Comparison of ENCODE assay signal across 17 mouse cellular contexts in genomic region chr6:136735766-136736165, GRCm38 (mm10). TPM values are rescaled to one million over a fixed set of nuclear protein-coding genes. Genes with fewer than 3 reads are reported as not detected.
DNase-seq lines count a peak whose midpoint lies in the region; ATAC-seq lines count a peak whose summit lies in the region.
"Had no signal": no experiment of that assay in that cellular context is flagged by ENCODE, and none has a peak within 500 bp of the region (broad histone marks: within the 10 kb centered on the region; RNA-seq: fewer than 3 reads in every experiment).

No protein-coding gene starts in this region.

- no peak for ATAC-seq in cerebellum, adult (ENCODE audit: insufficient number of reproducible peaks, low FRiP score, low TSS enrichment)
- ATAC-seq: forebrain, embryonic 13.5 days had no signal

- peak; percentile 63 for DNase-seq in heart, adult 11 months
- no peak for DNase-seq in heart, adult 8-10 months (ENCODE audit: low spot score)
- DNase-seq in CD4-positive, CD25-positive, alpha-beta regulatory T cell, adult 2 months (ENCODE audit: low read depth, low spot score), result peak; percentile 65
- peak; percentile 52 for DNase-seq in induced T-regulatory cell, adult 2 months (ENCODE audit: low read depth)
- DNase-seq in thymus, adult 18-20 months, result peak; percentile 17 to 50
- DNase-seq in layer of hippocampus, adult 9-11 months, result no peak
- DNase-seq in urinary bladder, postnatal 10 days (ENCODE audit: low spot score), result no peak
- DNase-seq: adrenal gland, adult 2 months; cerebellum, adult 8-10 months; heart, postnatal 14 days; kidney, adult 2 months; kidney, postnatal 36 days; lung, postnatal 4 days; midbrain, embryonic 14.5 days had no signal

RNA-seq across cellular contexts. Expression of gene Gucy2c, which starts 45.8 kb away (rescaled TPM):
- not detected for total RNA-seq in heart, adult 8-10 months (2022)
- total RNA-seq: adrenal gland, adult 2 months; gastrocnemius, adult 18-20 months; heart, postnatal 14 days had no signal

Comparison
In these comparisons a context has a peak if more than half of its experiments do, and no peak if none do; other contexts are left out.
1. DNase-seq: peak in heart, adult 11 months (single experiment), CD4-positive, CD25-positive, alpha-beta regulatory T cell, adult 2 months (single experiment), induced T-regulatory cell, adult 2 months (single experiment) and thymus, adult 18-20 months (2 of 2); none in heart, adult 8-10 months (single experiment), layer of hippocampus, adult 9-11 months (single experiment) and urinary bladder, postnatal 10 days (single experiment).